Mouse (Mus musculus) liver, embryonic 13.5 days (tissue): ENCODE results near the gene Gclm. TPM values are rescaled to one million over a fixed set of nuclear protein-coding genes. Genes with fewer than 3 reads are reported as not detected.
"Not testable (repeated sequence)": the region's sequence is repeated elsewhere in the genome, so short reads cannot be mapped to it uniquely, and the experiment has no call there.

Source experiments
- ATAC-seq: fragments of 200-750 bp; cut with Nextera tagmentation; 2 replicates; pipeline ENCODE4 v1.8.0; 2017; ENCODE audit warnings: low read depth, mild to moderate bottlenecking, moderate number of reproducible peaks, moderate library complexity
- DNase-seq: peaks from one replicate; pipeline ENCODE4 v3.0.0; 2022
- H3K27ac ChIP-seq: fragments of 300-500 bp; sonication (generic); 2 replicates; pipeline ENCODE4 v1.5.1; 2015; ENCODE audit warnings: moderate library complexity, mild to moderate bottlenecking, inconsistent platforms
- H3K27me3 ChIP-seq: fragments of 300-500 bp; sonication (generic); 2 replicates; pipeline ENCODE4 v1.6.1; 2015; ENCODE audit warnings: mild to moderate bottlenecking, inconsistent platforms
- H3K36me3 ChIP-seq: fragments of 300-500 bp; sonication (generic); 2 replicates; pipeline ENCODE4 v1.6.1; 2015; ENCODE audit warnings: mild to moderate bottlenecking, inconsistent platforms
- H3K4me1 ChIP-seq: fragments of 300-500 bp; sonication (generic); replicated peaks from 2 replicates; pipeline ENCODE4 v1.6.1; 2015; ENCODE audit warnings: inconsistent platforms
- H3K4me2 ChIP-seq: fragments of 300-500 bp; sonication (generic); 2 replicates; pipeline ENCODE4 v1.6.1; 2015; ENCODE audit warnings: inconsistent platforms, mild to moderate bottlenecking, moderate library complexity
- H3K4me3 ChIP-seq: fragments of 300-500 bp; sonication (generic); replicated peaks from 2 replicates; pipeline ENCODE4 v1.5.1; 2015; ENCODE audit warnings: mild to moderate bottlenecking, inconsistent platforms
- H3K9ac ChIP-seq: fragments of 300-500 bp; sonication (generic); 2 replicates; pipeline ENCODE4 v1.6.1; 2015; ENCODE audit warnings: mild to moderate bottlenecking, inconsistent platforms
- H3K9me3 ChIP-seq: fragments of 300-500 bp; sonication (generic); replicated peaks from 2 replicates; pipeline ENCODE4 v1.6.1; 2016; ENCODE audit warnings: inconsistent platforms
- WGBS: fragments of 180-500 bp; shearing (Covaris S2); methylation state at CpG from one replicate; pipeline ENCODE4 v1.1.7; 2015; ENCODE audit not compliant: insufficient replicate concordance; 5-methylcytosine and 5-hydroxymethylcytosine counted together
- polyA plus RNA-seq: library from polyadenylated mRNA; unstranded; fragments of >200 nt; fragmentation: Nextera tagmentation; extraction: Ambion mirVana; gene quantifications from 2 replicates; pipeline ENCODE4 v1.2.1, GENCODE M21; 2015

The Gclm gene
- polyA plus RNA-seq, 1 experiment from 2014 or later = 466 TPM

DNA sequence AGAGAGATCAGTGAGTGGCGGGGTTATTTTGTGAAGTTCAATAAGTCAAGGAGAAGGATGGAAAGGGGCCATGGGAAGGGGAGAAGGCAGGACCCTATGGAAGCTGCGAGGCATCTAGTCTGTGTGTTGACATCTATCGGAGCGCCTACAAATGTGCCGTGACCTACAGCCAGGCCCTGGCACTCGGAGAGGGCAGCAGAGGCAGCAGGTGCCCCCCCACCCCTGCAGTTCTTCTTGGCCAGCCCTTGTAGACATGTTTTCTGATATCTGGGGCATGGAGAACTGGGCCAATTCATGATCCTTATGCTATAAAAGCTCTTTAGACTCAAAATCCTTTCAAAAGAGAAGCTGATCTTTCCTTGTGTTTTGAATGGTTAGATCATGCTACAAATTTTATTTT, 37.6 kb upstream of the Gclm start:
- 71% methylated on average over 6 of the region's 6 CpGs for WGBS

GRCm38 (mm10) chr3:122208296-122209225, 36.8 kb upstream of the Gclm start:
- Histone ChIP-seq H3K4me1 (peaks cover 10% of the 10 kb centered on the region; the same call in 1 of the 2 replicates), H3K4me2 (peak overlapping the region; percentile 8; the same call in 1 of the 2 replicates), H3K4me3 (no peak overlapping the region), H3K27ac (0 out of 2 replicates have a peak overlapping the region, but pooled peaks have one; percentile 5), H3K27me3 (no peaks in the 10 kb centered on the region), H3K9ac (no peak overlapping the region), H3K9me3 (no peaks in the 10 kb centered on the region), H3K36me3 (no peaks in the 10 kb centered on the region)
- ATAC-seq (no peak), DNase-seq (no peak)
- WGBS = 52% methylated on average over 15 of the region's 15 CpGs

More for the DNA sequence above, 37.6 kb upstream of the Gclm start:
- no peak overlapping the region for H3K4me2 ChIP-seq
- H3K9me3 ChIP-seq = no peaks in the 10 kb centered on the region
- H3K36me3 ChIP-seq = no peaks in the 10 kb centered on the region
- peaks cover 11% of the 10 kb centered on the region; the same call in 1 of the 2 replicates for H3K4me1 ChIP-seq
- no peak overlapping the region for H3K27ac ChIP-seq
- no peak for ATAC-seq
- no peak overlapping the region for H3K4me3 ChIP-seq
- no peak for DNase-seq
- no peaks in the 10 kb centered on the region for H3K27me3 ChIP-seq
- no peak overlapping the region for H3K9ac ChIP-seq

DNA sequence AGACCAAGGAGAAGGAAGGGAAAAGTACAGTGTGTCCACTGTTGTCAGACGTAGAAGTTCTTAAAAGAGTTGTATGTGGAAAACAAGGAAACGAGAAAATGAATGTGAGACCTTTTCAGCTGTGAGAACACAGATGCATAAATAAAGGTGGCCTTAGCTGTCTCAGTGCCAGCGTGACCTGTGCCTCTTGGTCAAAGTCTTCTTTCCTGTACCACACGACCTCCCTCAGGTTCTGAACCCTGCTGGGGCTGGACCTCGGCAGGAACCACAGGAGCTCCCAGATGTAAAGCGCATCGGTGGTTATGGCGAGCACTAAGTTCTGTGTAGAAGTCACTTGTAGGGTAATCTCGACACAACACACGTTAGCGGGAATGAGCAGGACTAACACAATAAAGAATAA, 35.8 kb upstream of the Gclm start:
- no peak overlapping the region for H3K27ac ChIP-seq
- no peak for DNase-seq

GRCm38 (mm10) chr3:122210434-122210833, 34.9 kb upstream of the Gclm start:
- H3K4me2 ChIP-seq = no peak overlapping the region
- no peak overlapping the region for H3K9ac ChIP-seq
- no peak overlapping the region for H3K4me3 ChIP-seq
- DNase-seq = no peak
- 67% methylated on average over 5 of the region's 5 CpGs for WGBS
- peaks cover 10% of the 10 kb centered on the region; the same call in 1 of the 2 replicates for H3K4me1 ChIP-seq
- no peak for ATAC-seq
- H3K27me3 ChIP-seq = no peaks in the 10 kb centered on the region
- no peaks in the 10 kb centered on the region for H3K36me3 ChIP-seq
- H3K27ac ChIP-seq = no peak overlapping the region
- no peaks in the 10 kb centered on the region for H3K9me3 ChIP-seq

More for the DNA sequence above, 35.8 kb upstream of the Gclm start:
- Histone ChIP-seq H3K4me1 (peaks cover 10% of the 10 kb centered on the region; the same call in 1 of the 2 replicates), H3K4me2 (no peak overlapping the region), H3K27me3 (no peaks in the 10 kb centered on the region), H3K9me3 (no peaks in the 10 kb centered on the region), H3K36me3 (no peaks in the 10 kb centered on the region), H3K4me3 (no peak overlapping the region), H3K9ac (no peak overlapping the region)
- no peak for ATAC-seq
- WGBS = 58% methylated on average over 11 of the region's 11 CpGs

DNA sequence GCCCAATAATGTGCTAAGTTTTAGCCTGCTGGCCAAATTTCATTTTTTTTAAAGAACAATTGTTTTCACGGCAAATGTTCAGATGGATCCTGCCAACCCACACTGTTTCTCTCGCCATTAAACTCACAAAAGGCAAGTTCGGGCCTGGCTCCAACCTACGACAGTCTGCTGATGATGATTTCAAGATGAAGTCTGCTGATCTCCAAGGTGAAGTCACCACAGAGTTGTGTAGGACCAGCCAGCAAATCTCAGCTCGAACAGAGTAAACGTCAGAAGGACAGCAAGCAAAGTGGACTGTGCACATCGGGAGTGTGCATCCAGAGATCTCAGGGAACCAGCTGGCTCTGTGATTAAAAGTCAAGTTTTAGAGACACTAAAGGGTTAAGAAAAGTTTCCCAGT, 34.5 kb upstream of the Gclm start:
- Histone ChIP-seq H3K27me3 (no peaks in the 10 kb centered on the region), H3K9me3 (no peaks in the 10 kb centered on the region), H3K4me2 (no peak overlapping the region), H3K9ac (no peak overlapping the region), H3K4me1 (peaks cover 10% of the 10 kb centered on the region; the same call in 1 of the 2 replicates), H3K36me3 (no peaks in the 10 kb centered on the region), H3K27ac (no peak overlapping the region), H3K4me3 (no peak overlapping the region)
- 73% methylated on average over 7 of the region's 7 CpGs for whole genome bisulfite sequencing
- ATAC-seq = no peak
- no peak for DNase-seq

- WGBS = 62% methylated on average over 13 of the region's 13 CpGs
- Histone ChIP-seq H3K4me2 (no peak overlapping the region), H3K27me3 (no peaks in the 10 kb centered on the region), H3K9me3 (no peaks in the 10 kb centered on the region), H3K36me3 (no peaks in the 10 kb centered on the region), H3K9ac (no peak overlapping the region), H3K27ac (no peak overlapping the region), H3K4me3 (no peak overlapping the region), H3K4me1 (peaks cover 10% of the 10 kb centered on the region; the same call in 1 of the 2 replicates)
- DNase-seq = no peak
- ATAC-seq = no peak
These were observed 33.8 kb upstream of the Gclm start for GRCm38 (mm10) chr3:122211446-122212125.

DNA sequence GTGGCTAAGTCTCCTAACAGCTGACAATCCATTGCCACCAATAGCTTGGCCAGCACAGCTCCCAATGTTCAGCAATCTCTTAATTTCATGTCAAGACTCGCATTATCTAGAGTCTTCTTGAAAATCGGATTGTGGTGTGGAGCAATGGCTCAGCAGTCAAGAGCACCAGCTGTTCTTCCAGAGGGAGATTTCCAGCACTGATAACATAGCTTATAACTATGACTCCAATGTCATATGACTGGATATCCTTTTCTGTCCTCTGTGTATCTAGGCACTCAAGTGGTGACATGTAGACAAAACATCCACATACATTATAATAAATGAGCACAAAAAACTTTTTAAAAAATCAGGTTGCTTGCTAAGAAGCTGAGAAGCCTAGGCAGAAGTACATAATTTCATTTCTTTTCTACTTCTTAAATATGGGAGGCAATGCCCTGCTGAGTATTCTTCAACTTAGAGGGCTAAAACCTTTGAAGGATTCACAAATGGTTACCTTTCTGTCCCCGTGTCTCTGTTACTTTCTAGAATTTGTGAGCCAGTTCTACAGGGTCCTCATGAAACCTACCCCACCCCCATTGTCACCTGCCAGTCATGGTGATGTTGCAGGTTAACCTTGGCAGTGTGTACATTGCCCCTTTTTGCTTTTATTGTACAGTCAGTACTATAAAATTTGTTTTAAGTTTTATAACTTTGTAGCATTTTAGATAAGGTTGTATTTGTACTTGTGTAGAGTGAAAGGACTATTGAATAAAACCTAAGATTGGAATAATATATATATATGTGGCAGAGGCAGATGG, 23.9 kb upstream of the Gclm start:
- no peak overlapping the region for H3K27ac ChIP-seq
- H3K4me2 ChIP-seq = no peak overlapping the region
- WGBS = 64% methylated on average over 3 of the region's 3 CpGs
- no peaks in the 10 kb centered on the region for H3K9me3 ChIP-seq
- H3K4me1 ChIP-seq = no peaks in the 10 kb centered on the region
- no peaks in the 10 kb centered on the region for H3K36me3 ChIP-seq
- 0 out of 2 replicates have a peak, but pooled peaks cover 6% of the 10 kb centered on the region for H3K27me3 ChIP-seq
- H3K9ac ChIP-seq = no peak overlapping the region
- ATAC-seq (no peak), DNase-seq (no peak)
- no peak overlapping the region for H3K4me3 ChIP-seq

DNA sequence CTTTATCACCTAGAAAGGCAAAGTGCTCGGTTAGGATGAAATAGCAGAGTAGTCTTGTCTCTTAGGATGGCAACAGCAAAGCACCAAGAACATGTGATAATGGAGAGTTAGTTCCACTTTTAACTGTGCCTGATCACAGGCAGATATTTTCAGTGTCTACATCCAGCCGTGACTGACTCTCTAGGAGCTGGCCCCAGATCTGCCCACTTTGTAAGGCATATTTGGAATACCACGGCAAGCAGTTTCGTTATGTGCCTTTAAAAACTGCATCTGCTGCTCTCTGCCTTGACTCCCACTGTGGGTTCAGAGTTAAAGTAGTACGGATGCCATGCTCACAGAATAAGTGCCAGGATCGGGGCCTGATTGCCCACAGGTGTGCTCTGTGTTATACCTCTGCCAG, 18.4 kb upstream of the Gclm start:
- not testable (repeated sequence) for H3K36me3 ChIP-seq, H3K9me3 ChIP-seq, H3K9ac ChIP-seq, H3K4me3 ChIP-seq, H3K27ac ChIP-seq, ATAC-seq, H3K4me2 ChIP-seq, DNase-seq, H3K4me1 ChIP-seq, H3K27me3 ChIP-seq
- 53% methylated on average over 6 of the region's 6 CpGs for WGBS

DNA sequence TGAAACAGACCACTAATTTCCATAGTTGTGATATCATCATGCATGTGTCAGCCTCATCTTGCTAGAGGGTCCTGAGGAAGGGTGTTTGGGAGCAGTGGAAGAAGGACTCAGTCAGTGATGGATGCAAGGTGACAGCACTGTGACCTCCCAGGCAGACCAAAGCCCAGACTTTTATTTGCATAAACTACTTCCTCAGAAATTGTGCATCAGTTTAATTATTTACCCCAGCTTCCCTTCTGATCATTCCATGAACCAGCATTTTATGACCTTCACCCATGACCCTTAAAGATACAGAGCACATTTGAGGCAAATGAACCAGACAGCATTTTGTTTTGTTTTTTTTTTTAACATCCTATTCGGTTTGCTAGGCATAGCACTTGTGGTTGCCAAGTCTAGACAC, 9.6 kb upstream of the Gclm start:
- no peak overlapping the region for H3K9ac ChIP-seq
- WGBS = 38% methylated on average over 1 of the region's 1 CpGs
- no peaks in the 10 kb centered on the region for H3K36me3 ChIP-seq
- no peaks in the 10 kb centered on the region for H3K9me3 ChIP-seq
- H3K4me1 ChIP-seq = no peaks in the 10 kb centered on the region
- ATAC-seq (0 out of 2 replicates have a peak, but pooled peaks have one; percentile 43), DNase-seq (no peak)
- H3K27me3 ChIP-seq = 0 out of 2 replicates have a peak, but pooled peaks cover 6% of the 10 kb centered on the region
- H3K4me2 ChIP-seq = no peak overlapping the region
- no peak overlapping the region for H3K4me3 ChIP-seq
- no peak overlapping the region for H3K27ac ChIP-seq

DNA sequence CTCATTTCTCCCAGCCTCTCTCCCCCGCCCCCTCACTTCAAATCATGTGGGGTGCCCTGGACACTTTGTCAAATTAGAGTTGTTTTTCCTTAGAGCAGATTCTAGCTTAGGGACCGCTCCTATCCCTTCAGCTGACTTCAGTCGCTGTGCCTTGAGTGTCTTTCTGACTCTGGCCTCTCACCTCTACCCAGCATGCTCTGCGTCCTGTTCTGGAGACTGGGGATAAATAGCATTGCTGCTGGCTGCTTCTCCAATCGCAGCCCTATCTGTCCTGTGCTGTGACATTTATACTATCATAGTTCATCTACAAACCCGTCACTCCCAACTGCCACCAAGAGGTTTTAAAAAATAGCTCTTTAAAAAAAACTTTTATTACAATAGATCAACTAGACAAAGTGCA, 2.5 kb upstream of the Gclm start:
- no peaks in the 10 kb centered on the region for H3K27me3 ChIP-seq
- H3K9ac ChIP-seq = peak overlapping the region; percentile 62
- no peaks in the 10 kb centered on the region for H3K36me3 ChIP-seq
- no peak overlapping the region for H3K4me3 ChIP-seq
- 23% methylated on average over 6 of the region's 6 CpGs for WGBS
- ATAC-seq (peak; percentile 8; the same call in 1 of the 2 replicates), DNase-seq (peak; percentile 69)
- H3K27ac ChIP-seq = peak overlapping the region; percentile 86
- H3K4me1 ChIP-seq = peaks cover 30% of the 10 kb centered on the region
- no peaks in the 10 kb centered on the region for H3K9me3 ChIP-seq
- H3K4me2 ChIP-seq = peak overlapping the region; percentile 41
